Mouse (Mus musculus) ovary, postnatal 14 days (tissue): Measurements from ENCODE around the gene Sipa1l1.

Experiments
- DNase-seq: peaks from one replicate; pipeline ENCODE4 v3.0.0; 2022; ENCODE audit warnings: low spot score

The Sipa1l1 gene

DNA sequence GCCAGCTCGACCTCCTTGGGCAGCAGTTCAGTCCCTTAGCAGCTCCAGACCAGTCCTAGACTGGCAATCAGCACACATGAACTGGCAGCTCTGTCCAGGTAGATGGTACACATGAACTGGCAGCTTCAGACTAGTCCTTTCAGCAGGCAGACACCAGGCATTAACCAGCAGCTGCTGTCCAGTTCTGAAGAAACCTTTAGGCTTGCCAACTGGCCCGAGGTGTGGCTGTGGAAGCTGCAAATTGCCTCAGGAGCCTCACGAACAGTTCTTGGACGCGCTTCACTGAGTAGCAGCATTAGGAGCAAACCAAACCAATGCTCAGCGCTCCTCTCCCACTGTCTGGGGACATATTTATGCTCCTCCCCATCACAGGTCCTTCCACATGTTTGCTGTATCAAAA, 128.1 kb downstream of the Sipa1l1 start:
- no peak for DNase-seq

DNA sequence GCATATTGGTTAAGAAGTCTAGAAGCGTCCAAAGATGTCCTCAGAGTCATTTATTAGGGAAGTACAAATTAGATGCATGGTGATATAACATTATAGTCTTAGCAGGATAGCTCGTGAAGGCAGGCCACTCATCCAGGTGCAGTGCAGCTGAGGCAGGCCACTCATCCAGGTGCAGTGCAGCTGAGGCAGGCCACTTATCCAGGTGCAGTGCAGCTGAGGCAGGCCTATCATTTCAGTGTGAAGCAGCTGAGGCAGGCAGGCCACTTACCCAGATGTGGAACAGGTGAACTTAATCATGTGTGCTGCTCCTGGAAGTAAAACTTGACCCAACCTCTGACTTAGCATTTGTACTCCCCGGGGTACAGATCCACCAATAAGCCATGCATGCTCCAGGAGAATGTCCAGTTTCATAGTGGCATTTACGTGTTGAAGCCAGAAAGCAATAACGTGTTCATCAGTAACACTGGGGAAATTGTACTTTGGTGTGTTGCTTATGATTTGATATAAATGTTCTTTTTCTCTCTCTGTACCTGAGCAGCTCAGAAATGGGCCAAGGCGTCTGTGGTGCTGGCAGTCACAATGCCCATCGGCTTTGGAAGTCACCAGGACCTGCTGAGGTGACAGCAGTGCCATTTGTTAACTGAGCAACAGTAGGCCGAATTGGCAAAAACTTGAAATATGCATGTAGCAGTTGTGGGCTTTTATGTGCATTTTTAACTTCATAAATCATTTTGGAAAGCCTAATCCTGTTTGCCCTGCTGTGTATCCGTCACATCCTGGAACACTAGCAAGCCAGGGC, 129.7 kb downstream of the Sipa1l1 start:
- no peak for DNase-seq

DNA sequence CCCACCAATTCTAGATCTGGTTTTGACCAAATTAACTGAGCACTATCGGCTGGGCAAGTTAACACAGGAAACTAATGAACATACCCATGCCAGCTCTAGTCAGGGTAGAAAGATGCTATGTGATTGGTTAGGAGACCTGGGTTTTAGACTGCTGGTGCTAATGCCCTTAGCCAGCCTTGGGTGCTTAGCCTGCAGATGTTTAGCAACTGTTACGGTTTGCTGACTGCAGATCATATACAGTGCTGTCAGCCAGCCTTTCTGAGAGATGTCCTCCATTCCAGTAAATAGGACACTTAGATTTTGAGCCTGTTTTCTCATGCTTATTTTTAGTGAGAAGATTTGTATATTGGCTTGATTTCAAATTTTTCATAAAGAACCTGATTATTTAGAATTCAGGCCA, 135.0 kb downstream of the Sipa1l1 start:
- no peak for DNase-seq

DNA sequence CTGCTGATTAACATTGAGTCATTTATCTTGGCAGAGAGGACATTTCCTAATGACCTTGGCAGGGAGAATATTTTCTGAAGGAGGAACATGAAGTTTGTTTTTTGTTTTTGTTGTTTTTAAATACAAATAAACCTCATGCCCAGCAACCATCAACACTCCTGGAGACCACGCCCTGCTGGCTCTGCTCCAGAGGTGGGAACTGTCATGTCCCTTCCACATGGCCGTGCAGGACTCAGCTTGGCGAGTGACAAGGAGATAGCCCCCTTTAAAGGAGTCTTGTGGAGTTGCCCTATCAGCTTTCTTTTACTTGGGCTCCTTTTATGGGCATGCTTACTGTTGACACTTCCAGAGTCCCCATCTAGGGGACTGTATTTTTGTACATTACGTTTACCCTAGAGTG, 136.9 kb downstream of the Sipa1l1 start:
- no peak for DNase-seq

DNA sequence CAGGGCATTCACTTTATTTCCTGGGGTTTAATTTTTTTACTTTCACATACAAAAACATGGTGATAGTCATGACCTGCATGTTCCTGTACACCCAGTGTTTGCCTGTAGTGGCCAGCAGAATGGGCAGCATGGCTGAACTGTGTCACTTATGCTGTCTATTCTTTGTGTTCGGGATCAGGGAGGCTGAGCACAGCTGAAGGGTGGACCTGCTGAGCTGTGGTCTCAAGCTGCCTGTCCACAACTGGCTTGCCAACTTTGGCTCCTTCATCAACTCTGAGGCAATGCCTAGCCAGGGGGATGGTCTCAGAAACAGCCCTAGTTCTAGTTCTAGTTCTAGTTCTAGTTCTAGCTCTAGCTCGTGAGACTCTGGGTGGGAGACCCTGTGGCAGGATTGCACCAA, 142.5 kb downstream of the Sipa1l1 start:
- no peak for DNase-seq

DNA sequence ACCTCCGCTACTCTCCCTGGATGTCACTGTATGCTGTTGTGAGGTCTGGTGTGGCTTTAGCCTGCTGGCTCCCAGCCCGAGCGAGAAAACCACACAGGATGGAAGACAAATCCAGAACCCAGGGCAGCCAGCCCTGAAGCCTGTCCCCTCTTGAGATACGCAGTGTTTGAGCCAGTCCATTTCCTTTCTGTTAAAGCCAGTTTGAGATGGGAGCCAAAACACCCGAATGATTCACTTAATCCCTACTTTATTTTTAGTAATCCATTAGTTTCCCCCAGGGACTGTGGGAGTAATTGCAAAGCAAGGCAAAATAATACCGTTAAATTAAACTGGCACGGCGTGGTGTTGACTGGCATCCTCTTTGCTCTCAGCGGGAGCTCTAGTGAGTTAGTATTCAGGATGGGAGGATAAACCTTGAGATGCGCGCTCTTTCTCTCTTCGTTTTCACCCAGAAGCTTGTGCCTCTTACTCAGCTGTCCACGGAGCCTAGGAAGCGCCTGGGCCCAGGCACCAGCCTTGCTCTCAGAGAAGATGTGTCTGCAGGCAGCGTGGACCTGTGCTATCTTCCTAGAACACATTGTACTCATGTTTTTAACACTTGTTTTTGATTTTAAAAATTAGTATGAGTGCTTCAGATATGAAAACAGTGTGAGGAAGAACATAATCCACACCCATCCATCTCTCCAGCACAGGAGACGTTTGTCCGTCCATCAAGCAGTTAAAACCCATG, 143.1 kb downstream of the Sipa1l1 start:
- no peak for DNase-seq

DNA sequence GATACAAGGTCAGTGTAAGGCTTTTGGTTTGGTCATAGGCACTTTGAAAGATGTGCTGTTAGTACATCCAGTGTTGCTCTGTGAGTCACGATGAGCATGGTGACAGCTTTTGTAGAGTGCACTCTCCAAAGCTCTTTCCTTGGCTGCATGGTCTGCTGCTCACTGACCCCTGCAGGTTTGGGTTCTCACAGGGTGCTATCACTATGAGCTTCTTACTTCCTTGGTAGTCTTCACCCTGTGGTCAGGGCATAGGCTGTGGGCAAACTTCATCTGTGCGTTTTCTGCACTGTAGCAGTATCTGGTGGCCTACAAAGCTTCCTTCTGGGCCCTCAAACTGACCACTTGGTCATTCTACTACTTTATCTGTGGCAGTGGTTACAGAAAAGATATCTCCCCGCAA, 144.0 kb downstream of the Sipa1l1 start:
- DNase-seq = no peak

DNA sequence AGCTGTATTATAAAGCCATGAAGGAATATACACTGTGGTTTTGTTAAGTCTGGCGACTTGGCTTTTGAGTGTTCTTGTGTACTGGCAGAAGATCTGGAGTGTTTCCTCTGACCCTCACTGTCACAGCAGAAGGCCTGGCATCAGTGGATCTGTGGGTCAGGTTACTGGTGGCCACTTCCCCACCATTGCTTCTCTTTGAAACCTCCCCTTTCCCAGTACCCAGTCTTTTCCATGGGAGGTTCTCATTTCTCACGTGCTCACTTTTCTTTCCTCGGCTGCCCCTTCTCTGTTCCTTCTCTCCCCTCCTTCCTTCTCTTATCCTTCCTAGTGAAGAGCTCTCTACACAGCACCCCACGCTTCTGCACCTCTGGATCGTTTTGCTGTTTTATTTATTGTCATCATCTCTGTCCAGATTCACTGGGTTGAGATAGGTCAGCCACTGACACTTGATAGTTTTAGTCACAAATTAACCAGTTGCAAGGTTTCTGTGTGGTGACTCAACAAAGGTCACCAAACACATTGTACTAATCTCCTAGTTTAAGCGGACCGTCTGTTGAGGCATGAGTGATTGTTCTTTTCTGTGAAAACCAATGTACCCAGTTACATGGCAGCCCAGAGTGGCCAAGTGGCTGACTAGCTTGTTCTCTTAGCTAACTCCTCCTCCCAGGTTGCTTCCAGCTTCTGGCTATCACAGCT, 150.5 kb downstream of the Sipa1l1 start:
- no peak for DNase-seq

DNA sequence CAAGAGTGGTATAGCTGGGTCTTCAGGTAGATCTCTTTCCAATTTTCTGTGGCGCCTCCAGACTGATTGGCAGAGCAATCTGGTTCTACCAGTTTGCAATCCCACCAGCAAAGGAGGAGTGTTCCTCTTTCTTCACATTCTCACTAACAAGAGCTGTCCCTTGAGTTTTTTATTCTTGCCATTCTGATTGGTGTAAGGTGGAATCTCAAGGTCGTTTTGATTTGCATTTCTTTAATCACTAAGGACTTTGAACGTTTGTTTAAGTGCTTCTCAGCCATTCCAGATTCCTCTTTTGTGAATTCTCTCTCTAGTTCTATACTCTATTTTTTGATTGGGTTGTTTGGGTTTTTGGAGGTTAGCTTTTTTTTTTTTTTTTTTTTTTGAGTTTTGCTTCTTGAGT, 151.1 kb downstream of the Sipa1l1 start:
- DNase-seq = no peak

DNA sequence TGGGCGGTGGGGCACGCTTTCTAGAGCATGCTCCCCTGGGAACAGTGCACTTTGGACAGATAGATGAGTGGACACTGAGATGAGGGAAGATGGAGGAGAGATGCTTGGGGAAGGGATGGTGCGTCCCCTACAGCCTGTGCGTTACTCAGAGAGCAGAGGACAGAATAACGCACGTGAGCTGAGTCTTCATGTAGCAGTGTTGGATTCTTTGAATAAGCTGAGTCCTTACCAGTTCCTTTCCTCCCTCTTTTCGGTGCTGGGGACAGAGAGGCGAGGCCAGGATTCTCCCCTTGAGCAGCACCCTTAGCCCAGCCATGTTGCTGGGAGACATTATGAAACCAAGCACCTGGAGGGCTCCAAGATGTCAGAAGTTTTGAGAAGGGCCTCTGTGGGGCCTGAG, 152.3 kb downstream of the Sipa1l1 start:
- DNase-seq = no peak

DNA sequence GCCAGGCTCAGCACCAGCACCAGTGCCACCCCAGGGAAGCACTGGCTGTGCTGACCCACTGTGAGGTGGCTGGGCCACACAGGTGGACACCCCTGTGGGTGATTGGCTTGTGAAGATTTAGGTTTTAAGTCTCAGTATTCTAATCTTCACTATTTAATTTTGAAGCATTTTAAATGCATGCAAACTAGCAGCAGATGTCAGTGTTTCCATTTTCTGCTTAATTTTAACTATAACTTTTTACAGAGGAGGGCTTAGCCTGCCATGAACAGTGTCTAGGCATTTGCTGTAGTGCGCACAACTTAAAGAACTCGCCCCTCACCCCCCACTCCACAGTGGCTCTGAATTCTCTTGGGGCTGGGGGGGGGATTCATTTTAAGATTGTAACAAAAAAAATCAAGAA, 152.7 kb downstream of the Sipa1l1 start:
- DNase-seq = no peak

DNA sequence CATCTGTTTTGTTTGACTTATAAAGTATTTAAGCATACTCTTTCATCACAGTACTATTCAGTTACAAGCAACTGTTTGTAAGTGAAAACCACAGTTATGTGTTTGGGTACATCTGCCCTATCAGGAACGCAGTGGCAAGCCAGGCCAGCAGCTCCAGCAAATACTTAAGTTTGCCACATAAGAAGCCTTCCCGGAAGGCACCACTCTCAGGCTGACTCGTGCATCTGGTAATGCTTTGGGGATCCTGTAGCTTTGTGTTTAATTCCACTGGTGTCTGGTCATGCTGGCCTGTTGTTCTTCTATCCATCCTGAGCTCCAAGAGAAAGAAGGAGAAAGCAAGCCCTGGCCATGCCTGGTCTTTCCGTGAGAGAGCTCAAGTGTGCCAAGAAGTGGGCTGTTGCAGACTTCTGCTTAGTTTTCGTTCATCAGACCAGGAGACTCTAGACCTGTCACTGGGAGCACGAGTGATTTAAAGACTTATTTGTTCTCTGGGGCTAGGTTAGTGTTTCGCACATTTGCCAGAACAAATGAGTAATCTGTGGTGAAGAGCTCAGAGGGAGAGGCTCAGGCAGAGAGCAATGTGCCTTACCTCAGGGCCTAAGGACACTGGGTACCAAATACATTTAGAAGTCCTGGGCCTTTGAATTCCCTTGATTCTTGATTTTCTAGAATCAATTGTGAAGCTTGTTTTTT, 153.8 kb downstream of the Sipa1l1 start:
- no peak for DNase-seq

DNA sequence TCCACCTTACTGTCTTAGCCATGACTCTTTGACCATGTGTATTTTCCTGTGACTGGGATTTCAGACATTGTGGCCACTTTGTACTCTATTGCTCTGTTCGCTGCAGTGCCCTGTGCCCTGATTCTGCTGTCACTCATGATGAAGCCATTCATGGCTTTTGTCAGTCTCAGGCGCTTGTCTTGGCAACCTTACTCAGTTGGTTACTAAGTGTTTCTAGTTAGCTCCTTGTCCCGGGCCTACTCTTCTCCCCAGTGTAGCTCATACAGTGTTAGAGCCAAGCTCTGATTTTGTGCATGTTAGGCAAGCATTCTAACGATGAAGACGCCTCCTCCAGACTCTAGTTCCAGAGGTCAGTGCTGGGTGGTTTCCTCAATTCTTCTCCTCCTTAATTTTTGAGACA, 155.5 kb downstream of the Sipa1l1 start:
- no peak for DNase-seq

DNA sequence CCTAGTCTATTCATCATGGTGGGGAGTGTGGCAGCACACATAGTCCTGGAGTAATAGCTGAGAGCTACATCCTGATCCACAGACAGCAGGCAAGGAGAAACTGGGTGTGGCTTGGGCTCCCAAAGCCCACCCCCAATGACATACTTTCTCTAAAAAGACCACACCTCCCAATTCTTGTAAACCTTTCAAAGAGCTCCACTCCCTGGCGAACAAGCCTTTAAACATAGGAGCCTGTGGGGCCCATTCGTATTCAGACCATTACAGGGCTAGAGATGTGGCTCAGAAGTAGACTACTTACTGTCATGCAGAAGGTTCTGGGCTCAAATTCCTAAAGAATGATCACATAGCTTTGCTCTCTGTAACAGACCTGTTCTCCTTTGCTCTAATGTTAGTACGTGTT, 156.4 kb downstream of the Sipa1l1 start:
- DNase-seq = no peak

DNA sequence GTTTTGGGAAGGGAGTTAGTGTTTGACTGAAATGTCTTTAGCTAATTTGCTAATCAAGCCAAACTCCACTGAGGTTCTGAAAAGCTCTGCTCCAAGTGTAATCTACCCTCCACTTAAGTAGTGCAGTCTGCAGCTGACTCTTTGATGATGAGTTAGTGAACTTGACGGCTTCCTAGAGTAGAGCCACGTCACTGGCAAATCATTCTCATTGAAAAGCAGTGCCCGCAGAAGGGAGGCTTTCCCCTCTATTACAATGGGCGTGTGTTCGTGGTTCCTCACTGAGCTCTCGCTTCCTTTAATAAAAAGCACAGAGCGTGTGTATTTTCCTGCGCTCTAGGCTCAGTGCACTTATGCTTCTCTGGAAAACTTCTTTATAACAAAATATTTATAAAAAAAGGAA, 157.3 kb downstream of the Sipa1l1 start:
- no peak for DNase-seq

DNA sequence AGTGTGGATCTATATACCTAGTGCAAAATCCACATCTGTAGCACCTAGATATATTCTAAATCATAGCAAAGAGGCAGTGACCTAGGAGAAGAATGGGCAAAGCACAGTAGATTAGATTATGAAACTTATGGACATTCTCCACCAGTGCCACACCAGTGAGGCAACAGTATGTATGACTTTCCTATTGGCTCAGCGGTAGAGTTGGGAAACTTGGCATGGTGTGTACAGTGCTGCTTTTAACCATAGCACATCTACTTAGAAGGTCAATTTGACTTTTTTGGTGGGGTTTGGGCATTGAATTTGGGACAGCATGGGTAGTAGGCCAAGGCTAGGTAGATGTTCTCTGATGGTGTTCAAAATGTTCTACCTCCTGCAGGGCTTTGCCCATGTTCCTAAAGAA, 159.0 kb downstream of the Sipa1l1 start:
- DNase-seq = no peak

DNA sequence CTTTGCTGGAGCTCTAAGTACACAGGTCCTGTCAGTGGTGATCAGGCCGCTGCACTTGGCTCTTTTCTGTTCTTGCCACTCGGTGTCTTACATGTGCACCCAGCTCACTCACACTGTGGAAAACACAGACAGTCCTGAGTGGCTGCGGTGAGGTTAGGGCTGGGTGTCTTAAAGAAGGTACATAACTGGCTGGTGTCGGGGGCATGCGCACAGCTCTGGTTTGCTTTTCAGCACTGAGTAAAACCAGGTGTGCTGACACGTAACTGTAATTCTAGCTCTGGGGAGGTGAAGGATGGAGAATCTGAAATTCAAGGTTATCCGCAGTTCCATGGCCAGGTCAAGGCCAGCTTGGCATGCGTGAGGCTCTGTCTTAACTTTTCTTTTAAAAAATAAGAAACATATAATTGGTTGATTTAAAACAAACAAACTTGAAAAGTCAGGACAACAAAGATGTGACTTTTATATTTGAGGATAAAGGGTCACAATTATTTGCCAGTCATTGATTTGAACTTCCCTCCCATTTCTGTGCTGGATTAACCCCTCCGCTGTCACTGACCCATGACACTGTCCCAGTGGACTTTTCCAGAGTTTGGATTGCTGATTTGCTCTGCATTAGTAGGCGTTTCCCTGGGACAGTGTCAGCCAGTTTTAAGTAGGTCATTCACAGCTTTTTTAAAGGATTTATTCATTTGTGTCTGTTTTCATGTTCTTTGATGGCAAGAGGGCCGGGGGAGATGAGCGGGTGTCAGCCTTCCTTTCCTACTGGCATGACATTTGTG, 163.9 kb downstream of the Sipa1l1 start:
- DNase-seq = no peak

DNA sequence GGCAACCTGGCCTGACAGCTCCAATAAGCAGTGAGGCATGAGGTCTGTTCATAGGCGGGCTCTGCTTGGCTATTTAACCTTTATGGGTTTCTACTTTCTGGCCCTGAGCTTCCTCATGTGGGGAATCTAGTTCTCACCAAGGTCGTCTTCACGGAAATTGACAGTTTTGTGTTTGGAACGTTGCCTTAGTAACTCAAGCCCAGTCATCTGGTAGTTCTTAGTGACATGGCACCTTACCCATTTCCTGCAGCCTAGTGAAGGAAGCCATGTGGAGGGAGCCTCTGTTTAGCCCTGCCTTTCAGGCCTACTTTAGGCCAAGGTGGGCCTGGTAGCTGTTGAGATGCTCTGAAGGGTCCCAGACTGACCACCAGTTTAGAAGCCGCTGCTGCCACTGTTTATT, 164.9 kb downstream of the Sipa1l1 start:
- DNase-seq = no peak

DNA sequence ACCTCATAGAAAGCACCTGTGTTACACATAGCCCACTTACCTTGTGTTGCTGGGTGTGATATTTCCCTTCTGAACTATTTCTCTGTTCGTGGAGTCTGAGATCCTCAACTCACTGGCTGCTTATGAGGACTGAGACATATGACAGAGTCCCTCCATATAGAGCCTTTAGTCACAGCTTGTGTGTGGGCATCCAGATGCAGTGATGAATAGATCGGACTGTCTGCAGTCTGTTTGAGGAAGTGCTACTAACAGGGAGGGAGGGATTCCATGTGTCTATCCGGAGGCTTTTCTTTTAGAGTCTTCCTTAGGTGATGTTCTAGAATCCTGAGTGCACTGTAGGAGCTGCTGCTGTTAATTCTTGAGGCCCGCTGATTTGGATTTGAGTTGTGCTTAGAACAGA, 165.4 kb downstream of the Sipa1l1 start:
- DNase-seq = no peak

DNA sequence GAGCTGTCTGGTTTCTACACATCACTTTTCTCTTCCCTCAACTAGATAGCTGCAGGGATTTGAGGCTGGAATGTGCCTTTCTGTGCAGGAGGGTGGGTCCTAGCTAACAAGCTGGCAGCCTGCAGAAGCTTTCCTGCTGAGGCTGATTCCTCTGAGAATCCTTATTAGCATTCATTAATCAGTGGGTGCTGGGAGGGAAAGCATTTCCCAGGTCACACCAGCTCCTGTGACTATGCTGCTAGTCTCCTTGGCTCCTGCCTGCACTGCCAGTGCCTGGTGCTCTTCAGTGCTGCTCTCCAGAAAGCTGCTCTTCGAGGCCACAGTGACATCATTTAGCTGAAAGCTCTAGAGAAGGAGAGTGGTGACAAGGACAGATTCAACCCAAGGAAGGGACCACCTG, 166.0 kb downstream of the Sipa1l1 start:
- no peak for DNase-seq

DNA sequence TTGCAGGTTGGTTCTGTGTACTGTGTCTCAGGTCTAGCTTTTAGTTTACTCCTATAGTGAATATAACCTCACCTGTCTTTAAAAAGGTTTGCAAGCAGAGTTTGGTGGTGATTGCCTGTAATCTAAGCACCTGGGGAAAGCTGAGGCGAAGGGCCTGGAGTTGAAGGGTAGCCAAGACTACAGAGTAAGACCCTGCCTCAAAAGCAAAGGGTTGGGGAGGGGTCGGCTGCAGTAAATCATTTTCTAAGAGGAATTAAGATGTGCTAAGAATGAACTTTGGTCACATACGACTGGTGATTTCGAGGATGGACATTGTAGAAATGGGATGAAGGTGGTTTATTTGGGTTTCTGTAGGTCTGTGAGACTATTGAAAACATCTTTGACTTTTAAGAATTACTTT, 169.4 kb downstream of the Sipa1l1 start:
- DNase-seq = no peak
